Mouse (Mus musculus) liver, embryonic 14.5 days (tissue): Measurements from ENCODE around the gene Aarsd1.
"Not testable (repeated sequence)": the region's sequence is repeated elsewhere in the genome, so short reads cannot be mapped to it uniquely, and the experiment has no call there.

Source experiments
- CTCF ChIP-seq: IDR thresholded peaks from 2 replicates; pipeline ENCODE4 v1.5.1; 2016; ENCODE audit warnings: antibody characterized with exemption, low read depth, control low read depth
- EP300 ChIP-seq: IDR thresholded peaks from 2 replicates; pipeline ENCODE4 v1.6.1; 2016; ENCODE audit warnings: antibody characterized with exemption, low read depth

- TF ChIP-seq CTCF, EP300: not testable (repeated sequence)
Measured at GRCm38 (mm10) chr11:101441450-101442126, 24.2 kb upstream of the Aarsd1 start.
